Mouse (Mus musculus) brain, adult 2 months (tissue): ENCODE data around the gene Ivns1abp.
"Not testable (repeated sequence)": the region's sequence is repeated elsewhere in the genome, so short reads cannot be mapped to it uniquely, and the experiment has no call there.

Source experiments
- DNase-seq: peaks from one replicate; pipeline ENCODE4 v3.0.0; 2011; ENCODE audit warnings: low read depth, low spot score

Gene Ivns1abp

GRCm38 (mm10) chr1:151341321-151342044, 2.8 kb upstream of the Ivns1abp start:
- DNase-seq: no peak

GRCm38 (mm10) chr1:151342311-151342710, 2.0 kb upstream of the Ivns1abp start:
- DNase-seq: no peak

- peak; percentile 65 for DNase-seq
Observed at GRCm38 (mm10) chr1:151342968-151343367, 1.3 kb upstream of the Ivns1abp start.

- DNase-seq: peak; percentile 18
Observed at GRCm38 (mm10) chr1:151343571-151344282, 550 bp upstream of the Ivns1abp start.

- DNase-seq: peak; percentile 97
Observed at GRCm38 (mm10) chr1:151345109-151345862, 1.0 kb downstream of the Ivns1abp start.

GRCm38 (mm10) chr1:151345863-151346195, 1.6 kb downstream of the Ivns1abp start:
- DNase-seq: no peak

GRCm38 (mm10) chr1:151346681-151347127, 2.4 kb downstream of the Ivns1abp start:
- no peak for DNase-seq

GRCm38 (mm10) chr1:151348293-151348692, 4.0 kb downstream of the Ivns1abp start:
- DNase-seq: not testable (repeated sequence)

GRCm38 (mm10) chr1:151352911-151353310, 8.6 kb downstream of the Ivns1abp start:
- peak; percentile 36 for DNase-seq

GRCm38 (mm10) chr1:151355994-151356393, 11.7 kb downstream of the Ivns1abp start:
- DNase-seq: no peak

GRCm38 (mm10) chr1:151359374-151359773, 15.1 kb downstream of the Ivns1abp start:
- peak; percentile 33 for DNase-seq

- DNase-seq: no peak
Observed at GRCm38 (mm10) chr1:151366944-151367605, 22.8 kb downstream of the Ivns1abp start.

- DNase-seq: no peak
Observed at GRCm38 (mm10) chr1:151367721-151368324, 23.5 kb downstream of the Ivns1abp start.

GRCm38 (mm10) chr1:151368444-151368843, 24.2 kb downstream of the Ivns1abp start:
- DNase-seq: no peak

GRCm38 (mm10) chr1:151370573-151370972, 26.3 kb downstream of the Ivns1abp start:
- no peak for DNase-seq

- no peak for DNase-seq
Observed at GRCm38 (mm10) chr1:151371543-151371942, 27.3 kb downstream of the Ivns1abp start.

GRCm38 (mm10) chr1:151372823-151373222, 28.5 kb downstream of the Ivns1abp start:
- DNase-seq: no peak

- DNase-seq: no peak
Observed at GRCm38 (mm10) chr1:151377353-151377752, 33.1 kb downstream of the Ivns1abp start.

- peak; percentile 48 for DNase-seq
Observed at GRCm38 (mm10) chr1:151390029-151390428, 45.8 kb downstream of the Ivns1abp start.

- DNase-seq: peak; percentile 27
Observed at GRCm38 (mm10) chr1:151409827-151410226, 65.5 kb downstream of the Ivns1abp start.
